Mouse (Mus musculus) heart, embryonic 16.5 days (tissue): ENCODE results near the gene Ildr2. TPM values are rescaled to one million over a fixed set of nuclear protein-coding genes. Genes with fewer than 3 reads are reported as not detected.

Experiments used
- ATAC-seq: fragments of 200-750 bp; cut with Nextera tagmentation; replicated peaks from 2 replicates; pipeline ENCODE4 v1.8.0; 2017; ENCODE audit warnings: moderate number of reproducible peaks; ENCODE audit not compliant: insufficient read depth, low FRiP score; ENCODE audit errors: extremely low read depth
- H3K27ac ChIP-seq: fragments of 300-500 bp; sonication (generic); 2 replicates; pipeline ENCODE4 v1.5.1; 2014; ENCODE audit warnings: mild to moderate bottlenecking, low read length, control low read depth, moderate library complexity
- H3K27me3 ChIP-seq: fragments of 300-500 bp; sonication (generic); 2 replicates; pipeline ENCODE4 v1.6.1; 2014; ENCODE audit warnings: low read length, mixed read lengths; ENCODE audit not compliant: control insufficient read depth, insufficient read depth
- H3K36me3 ChIP-seq: fragments of 300-500 bp; sonication (generic); 2 replicates; pipeline ENCODE4 v1.6.1; 2014; ENCODE audit not compliant: control insufficient read depth, insufficient read depth
- H3K4me1 ChIP-seq: fragments of 300-500 bp; sonication (generic); 2 replicates; pipeline ENCODE4 v1.6.1; 2014; ENCODE audit warnings: low read length, mixed read lengths; ENCODE audit not compliant: control insufficient read depth, insufficient read depth
- H3K4me2 ChIP-seq: fragments of 300-500 bp; sonication (generic); 2 replicates; pipeline ENCODE4 v1.6.1; 2014; ENCODE audit warnings: low read depth, mild to moderate bottlenecking, control low read depth, low read length
- H3K4me3 ChIP-seq: fragments of 300-500 bp; sonication (generic); 2 replicates; pipeline ENCODE4 v1.5.1; 2014; ENCODE audit warnings: mild to moderate bottlenecking, control low read depth, low read length
- H3K9ac ChIP-seq: fragments of 300-500 bp; sonication (generic); 2 replicates; pipeline ENCODE4 v1.6.1; 2014; ENCODE audit warnings: low read length, control low read depth
- H3K9me3 ChIP-seq: fragments of 300-500 bp; sonication (generic); replicated peaks from 2 replicates; pipeline ENCODE4 v1.6.1; 2016; ENCODE audit warnings: low read length; ENCODE audit not compliant: control insufficient read depth
- WGBS: fragments of 180-500 bp; shearing (Covaris S2); extraction: QIAGEN DNeasy Blood & Tissue Kit; methylation state at CpG from one replicate; pipeline ENCODE4 v1.1.7; 2014; 5-methylcytosine and 5-hydroxymethylcytosine counted together
- polyA plus RNA-seq: library from polyadenylated mRNA; unstranded; fragments of >200 nt; fragmentation: Nextera tagmentation; extraction: Ambion mirVana; gene quantifications from 2 replicates; pipeline ENCODE4 v1.2.1, GENCODE M21; 2015

Gene Ildr2
- polyA plus RNA-seq, 1 experiment from 2014 or later: 0.71 TPM

DNA sequence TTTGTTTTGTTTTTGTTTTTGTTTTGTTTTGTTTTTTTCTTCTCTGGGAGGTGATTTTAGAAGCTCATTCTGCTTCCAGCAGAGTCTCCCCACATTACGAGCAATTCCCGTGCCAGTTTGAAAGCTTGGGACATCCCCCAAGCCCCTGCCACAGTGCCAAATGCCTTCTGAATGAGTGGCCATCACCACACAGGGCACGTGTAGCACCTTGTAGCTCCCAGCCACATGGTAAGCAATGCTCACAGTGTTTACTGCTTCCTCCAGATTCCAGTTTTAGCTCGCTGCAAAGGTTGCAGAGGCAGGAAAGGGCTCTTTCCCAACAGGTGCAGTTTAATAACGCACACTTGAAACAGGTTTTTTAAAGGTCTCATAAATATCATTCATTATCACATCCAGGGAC lies 107.0 kb downstream of the Ildr2 start:
- Histone ChIP-seq H3K4me3 (no peak overlapping the region), H3K27me3 (no peaks in the 10 kb centered on the region), H3K9me3 (no peaks in the 10 kb centered on the region), H3K27ac (no peak overlapping the region), H3K36me3 (no peaks in the 10 kb centered on the region), H3K9ac (no peak overlapping the region), H3K4me1 (no peaks in the 10 kb centered on the region), H3K4me2 (no peak overlapping the region)
- no peak for ATAC-seq
- WGBS: 68% methylated on average over 5 of the region's 5 CpGs

DNA sequence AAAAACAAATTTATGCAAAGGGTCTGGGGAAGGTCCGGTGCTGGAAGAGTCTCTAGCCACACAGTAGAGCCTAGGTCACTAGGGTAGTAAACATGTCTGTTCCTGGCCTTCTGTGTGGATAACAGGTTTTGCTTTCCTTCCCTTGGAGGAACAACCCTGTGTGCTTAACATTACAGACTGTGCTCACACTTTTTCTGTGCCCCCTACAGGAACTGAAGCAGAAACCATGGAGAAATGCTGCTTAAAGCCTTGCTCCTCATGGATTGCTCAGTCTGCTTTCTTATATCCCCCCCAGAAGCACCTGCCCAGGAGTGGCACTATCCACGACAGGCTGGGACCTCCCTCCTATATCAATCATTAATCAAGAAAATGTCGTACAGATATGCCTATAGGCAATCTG lies 107.9 kb downstream of the Ildr2 start:
- Histone ChIP-seq H3K27me3 (no peaks in the 10 kb centered on the region), H3K9me3 (no peaks in the 10 kb centered on the region), H3K4me2 (no peak overlapping the region), H3K27ac (no peak overlapping the region), H3K4me1 (no peaks in the 10 kb centered on the region), H3K4me3 (no peak overlapping the region), H3K36me3 (no peaks in the 10 kb centered on the region), H3K9ac (no peak overlapping the region)
- no peak for ATAC-seq
- 67% methylated on average over 3 of the region's 3 CpGs for WGBS

GRCm38 (mm10) chr1:166362659-166363058 lies 108.7 kb downstream of the Ildr2 start:
- ATAC-seq: no peak
- 67% methylated on average over 3 of the region's 3 CpGs for WGBS
- H3K9me3 ChIP-seq: no peaks in the 10 kb centered on the region

GRCm38 (mm10) chr1:166363122-166363521 lies 109.2 kb downstream of the Ildr2 start:
- H3K9me3 ChIP-seq: no peaks in the 10 kb centered on the region
- no peaks in the 10 kb centered on the region for H3K36me3 ChIP-seq
- no peak overlapping the region for H3K9ac ChIP-seq
- H3K4me3 ChIP-seq: no peak overlapping the region
- H3K4me2 ChIP-seq: no peak overlapping the region
- H3K27me3 ChIP-seq: no peaks in the 10 kb centered on the region
- ATAC-seq: no peak
- H3K27ac ChIP-seq: no peak overlapping the region
- H3K4me1 ChIP-seq: no peaks in the 10 kb centered on the region

More at GRCm38 (mm10) chr1:166362659-166363058, 108.7 kb downstream of the Ildr2 start:
- H3K4me3 ChIP-seq: no peak overlapping the region
- H3K9ac ChIP-seq: no peak overlapping the region
- H3K4me1 ChIP-seq: no peaks in the 10 kb centered on the region
- no peak overlapping the region for H3K4me2 ChIP-seq
- H3K36me3 ChIP-seq: no peaks in the 10 kb centered on the region
- H3K27me3 ChIP-seq: no peaks in the 10 kb centered on the region
- no peak overlapping the region for H3K27ac ChIP-seq

Other genes starting within 250 kb of the Ildr2 start
- gene Dusp27, start 126.2 kb upstream of the Ildr2 start, polyA plus RNA-seq: 50.1 and 50.5 TPM in 2 replicates
- 0.11 and 0.67 TPM in 2 replicates for gene Gpa33, start 123.9 kb upstream of the Ildr2 start, polyA plus RNA-seq
- gene Mael, start 15.4 kb upstream of the Ildr2 start, polyA plus RNA-seq: 0.13 TPM in 1 of 2 replicates, not detected in the other
- gene Tada1, start 125.0 kb downstream of the Ildr2 start, polyA plus RNA-seq: 36.0 and 36.9 TPM in 2 replicates
- 9.3 and 9.4 TPM in 2 replicates for gene Pogk, start 155.7 kb downstream of the Ildr2 start, polyA plus RNA-seq
- gene Gm4846, start 243.4 kb downstream of the Ildr2 start, polyA plus RNA-seq: not detected in 2 replicates